Mouse (Mus musculus) stomach, postnatal 0 days (tissue): ENCODE data around the gene Hspb6. TPM values are rescaled to one million over a fixed set of nuclear protein-coding genes. Genes with fewer than 3 reads are reported as not detected.

Source experiments
- ATAC-seq: fragments of 200-750 bp; cut with Nextera tagmentation; 2 replicates; pipeline ENCODE4 v1.8.0; 2017; ENCODE audit not compliant: low FRiP score, low TSS enrichment
- DNase-seq: peaks from one replicate; pipeline ENCODE4 v3.0.0-alpha.2; 2016; ENCODE audit warnings: low spot score
- H3K27ac ChIP-seq: fragments of 300-500 bp; sonication (generic); replicated peaks from 2 replicates; pipeline ENCODE4 v1.5.1; 2014; ENCODE audit warnings: mild to moderate bottlenecking, control low read depth
- H3K27me3 ChIP-seq: fragments of 300-500 bp; sonication (generic); 2 replicates; pipeline ENCODE4 v1.6.1; 2014; ENCODE audit warnings: low read length; ENCODE audit not compliant: control insufficient read depth, insufficient read depth
- H3K36me3 ChIP-seq: fragments of 300-500 bp; sonication (generic); 2 replicates; pipeline ENCODE4 v1.6.1; 2014; ENCODE audit warnings: low read length, mixed read lengths; ENCODE audit not compliant: control insufficient read depth, insufficient read depth
- H3K4me1 ChIP-seq: fragments of 300-500 bp; sonication (generic); replicated peaks from 2 replicates; pipeline ENCODE4 v1.6.1; 2014; ENCODE audit warnings: antibody characterized with exemption; ENCODE audit not compliant: control insufficient read depth, insufficient read depth
- H3K4me2 ChIP-seq: fragments of 300-500 bp; sonication (generic); replicated peaks from 2 replicates; pipeline ENCODE4 v1.6.1; 2014; ENCODE audit warnings: low read depth, mild to moderate bottlenecking, control low read depth, moderate library complexity
- H3K4me3 ChIP-seq: fragments of 300-500 bp; sonication (generic); 2 replicates; pipeline ENCODE4 v1.5.1; 2014; ENCODE audit warnings: low read depth, low read length, control low read depth
- H3K9ac ChIP-seq: fragments of 300-500 bp; sonication (generic); 2 replicates; pipeline ENCODE4 v1.6.1; 2014; ENCODE audit warnings: mild to moderate bottlenecking, low read length, control low read depth, mixed read lengths
- H3K9me3 ChIP-seq: fragments of 300-500 bp; sonication (generic); 2 replicates; pipeline ENCODE4 v1.6.1; 2016; ENCODE audit warnings: low read length; ENCODE audit not compliant: control insufficient read depth
- CTCF ChIP-seq: IDR thresholded peaks from 2 replicates; pipeline ENCODE4 v1.5.1; 2016; ENCODE audit warnings: antibody characterized with exemption, low read depth, mild to moderate bottlenecking, moderate library complexity
- EP300 ChIP-seq: optimal IDR thresholded peaks from 2 replicates; pipeline ENCODE3; 2016; ENCODE audit warnings: antibody characterized with exemption
- WGBS: fragments of 180-500 bp; shearing (Covaris S2); extraction: QIAGEN DNeasy Blood & Tissue Kit; methylation state at CpG from one replicate; pipeline ENCODE4 v1.1.7; 2014; 5-methylcytosine and 5-hydroxymethylcytosine counted together
- polyA plus RNA-seq: library from polyadenylated mRNA; unstranded; fragments of >200 nt; fragmentation: Nextera tagmentation; extraction: Ambion mirVana; gene quantifications from 2 replicates; pipeline ENCODE4 v1.2.1, GENCODE M21; 2015

Hspb6 gene
- polyA plus RNA-seq, 1 experiment from 2014 or later = 66.4 TPM

- H3K4me2 ChIP-seq = no peak overlapping the region
- H3K36me3 ChIP-seq = peaks cover 32% of the 10 kb centered on the region
- no peaks in the 10 kb centered on the region for H3K27me3 ChIP-seq
- no peak overlapping the region for H3K27ac ChIP-seq
- WGBS = 81% methylated on average over 9 of the region's 9 CpGs
- H3K4me3 ChIP-seq = no peak overlapping the region
- H3K4me1 ChIP-seq = 0 out of 2 replicates have a peak, but pooled peaks cover 3% of the 10 kb centered on the region
- ATAC-seq = no peak
- H3K9me3 ChIP-seq = no peaks in the 10 kb centered on the region
- TF ChIP-seq EP300 (no peak), CTCF (no peak)
- H3K9ac ChIP-seq = no peak overlapping the region
- DNase-seq = no peak
Observed at GRCm38 (mm10) chr7:30566033-30566432, 14.1 kb downstream of the Hspb6 start.

- no peaks in the 10 kb centered on the region for H3K9me3 ChIP-seq
- 0 out of 2 replicates have a peak, but pooled peaks cover 3% of the 10 kb centered on the region for H3K4me1 ChIP-seq
- TF ChIP-seq EP300 = no peak
- TF ChIP-seq CTCF = no peak
- peaks cover 39% of the 10 kb centered on the region for H3K36me3 ChIP-seq
- H3K4me2 ChIP-seq = no peak overlapping the region
- no peak overlapping the region for H3K4me3 ChIP-seq
- ATAC-seq (no peak), DNase-seq (no peak)
- H3K27me3 ChIP-seq = no peaks in the 10 kb centered on the region
- H3K9ac ChIP-seq = no peak overlapping the region
- 89% methylated on average over 11 of the region's 11 CpGs for WGBS
- H3K27ac ChIP-seq = no peak overlapping the region
Observed at GRCm38 (mm10) chr7:30567555-30567954, 15.6 kb downstream of the Hspb6 start.

GRCm38 (mm10) chr7:30572389-30572788, 20.4 kb downstream of the Hspb6 start:
- Histone ChIP-seq H3K36me3 (peaks cover 68% of the 10 kb centered on the region), H3K9me3 (no peaks in the 10 kb centered on the region), H3K4me3 (no peak overlapping the region), H3K27me3 (no peaks in the 10 kb centered on the region), H3K27ac (no peak overlapping the region), H3K4me2 (no peak overlapping the region), H3K4me1 (no peaks in the 10 kb centered on the region), H3K9ac (no peak overlapping the region)
- WGBS = 89% methylated on average over 5 of the region's 5 CpGs
- DNase-seq = no peak
- no peak for ATAC-seq
- TF ChIP-seq CTCF (no peak), EP300 (no peak)

- H3K4me2 ChIP-seq = no peak overlapping the region
- no peak for TF ChIP-seq EP300
- no peak for TF ChIP-seq CTCF
- DNase-seq = no peak
- H3K27me3 ChIP-seq = no peaks in the 10 kb centered on the region
- WGBS = 64% methylated on average over 2 of the region's 2 CpGs
- peaks cover 69% of the 10 kb centered on the region for H3K36me3 ChIP-seq
- no peaks in the 10 kb centered on the region for H3K9me3 ChIP-seq
- no peak for ATAC-seq
- no peaks in the 10 kb centered on the region for H3K4me1 ChIP-seq
- no peak overlapping the region for H3K4me3 ChIP-seq
- no peak overlapping the region for H3K27ac ChIP-seq
- H3K9ac ChIP-seq = no peak overlapping the region
Observed at GRCm38 (mm10) chr7:30572969-30573368, 21.0 kb downstream of the Hspb6 start.

- no peak overlapping the region for H3K4me3 ChIP-seq
- ATAC-seq = no peak
- DNase-seq = no peak
Observed at GRCm38 (mm10) chr7:30579950-30580349, 28.0 kb downstream of the Hspb6 start.

GRCm38 (mm10) chr7:30581547-30581946, 29.6 kb downstream of the Hspb6 start:
- no peak overlapping the region for H3K27ac ChIP-seq
- peaks cover 73% of the 10 kb centered on the region for H3K36me3 ChIP-seq
- no peaks in the 10 kb centered on the region for H3K9me3 ChIP-seq
- no peak for TF ChIP-seq EP300
- TF ChIP-seq CTCF = no peak
- H3K4me1 ChIP-seq = no peaks in the 10 kb centered on the region
- no peak for DNase-seq
- no peak for ATAC-seq
- H3K4me2 ChIP-seq = no peak overlapping the region
- H3K4me3 ChIP-seq = no peak overlapping the region
- 92% methylated on average over 16 of the region's 16 CpGs for WGBS
- no peak overlapping the region for H3K9ac ChIP-seq
- no peaks in the 10 kb centered on the region for H3K27me3 ChIP-seq

More at GRCm38 (mm10) chr7:30579950-30580349, 28.0 kb downstream of the Hspb6 start:
- Histone ChIP-seq H3K4me2 (no peak overlapping the region), H3K36me3 (peaks cover 81% of the 10 kb centered on the region), H3K27ac (no peak overlapping the region), H3K9ac (no peak overlapping the region), H3K27me3 (no peaks in the 10 kb centered on the region), H3K9me3 (no peaks in the 10 kb centered on the region), H3K4me1 (no peaks in the 10 kb centered on the region)
- TF ChIP-seq EP300 (no peak), CTCF (no peak)
- 92% methylated on average over 8 of the region's 8 CpGs for WGBS
